Mouse (Mus musculus) hindbrain, embryonic 14.5 days (tissue): ENCODE measurements around the gene Wnt7b. TPM values are rescaled to one million over a fixed set of nuclear protein-coding genes. Genes with fewer than 3 reads are reported as not detected.

Experiments used
- ATAC-seq: fragments of 200-750 bp; cut with Nextera tagmentation; 2 replicates; pipeline ENCODE4 v1.8.0; 2017; ENCODE audit warnings: moderate number of reproducible peaks, mild to moderate bottlenecking, moderate TSS enrichment, moderate library complexity; ENCODE audit not compliant: low FRiP score
- DNase-seq: peaks from one replicate; pipeline ENCODE4 v3.0.0-alpha.2; 2015; ENCODE audit warnings: low spot score
- H3K27ac ChIP-seq: fragments of 300-500 bp; sonication (generic); 2 replicates; pipeline ENCODE4 v1.5.1; 2014; ENCODE audit warnings: mild to moderate bottlenecking, moderate library complexity
- H3K27me3 ChIP-seq: fragments of 300-500 bp; sonication (generic); 2 replicates; pipeline ENCODE4 v1.6.1; 2014; ENCODE audit warnings: mild to moderate bottlenecking, low read length, mixed read lengths; ENCODE audit not compliant: control insufficient read depth, insufficient read depth
- H3K36me3 ChIP-seq: fragments of 300-500 bp; sonication (generic); replicated peaks from 2 replicates; pipeline ENCODE4 v1.6.1; 2014; ENCODE audit not compliant: control insufficient read depth, insufficient read depth
- H3K4me1 ChIP-seq: fragments of 300-500 bp; sonication (generic); replicated peaks from 2 replicates; pipeline ENCODE4 v1.6.1; 2014; ENCODE audit warnings: antibody characterized with exemption, low read length, mixed read lengths; ENCODE audit not compliant: control insufficient read depth, insufficient read depth
- H3K4me2 ChIP-seq: fragments of 300-500 bp; sonication (generic); replicated peaks from 2 replicates; pipeline ENCODE4 v1.6.1; 2014; ENCODE audit warnings: mild to moderate bottlenecking, moderate library complexity
- H3K4me3 ChIP-seq: fragments of 300-500 bp; sonication (generic); replicated peaks from 2 replicates; pipeline ENCODE4 v1.5.1; 2014; ENCODE audit warnings: mild to moderate bottlenecking, low read length
- H3K9ac ChIP-seq: fragments of 300-500 bp; sonication (generic); 2 replicates; pipeline ENCODE4 v1.6.1; 2014
- H3K9me3 ChIP-seq: fragments of 300-500 bp; sonication (generic); 2 replicates; pipeline ENCODE4 v1.6.1; 2016; ENCODE audit warnings: low read length; ENCODE audit not compliant: control insufficient read depth
- WGBS: fragments of 180-500 bp; shearing (Covaris S2); extraction: QIAGEN DNeasy Blood & Tissue Kit; methylation state at CpG from one replicate; pipeline ENCODE4 v1.1.7; 2014; 5-methylcytosine and 5-hydroxymethylcytosine counted together
- polyA plus RNA-seq: library from polyadenylated mRNA; unstranded; fragments of >200 nt; fragmentation: Nextera tagmentation; extraction: Ambion mirVana; gene quantifications from 2 replicates; pipeline ENCODE4 v1.2.1, GENCODE M21; 2014

The Wnt7b gene
- polyA plus RNA-seq, 1 experiment from 2014 or later, result 30.8 TPM

- 19% methylated on average over 32 of the region's 32 CpGs for WGBS
- peaks cover 9% of the 10 kb centered on the region for H3K4me1 ChIP-seq
- DNase-seq (peak; percentile 42), ATAC-seq (no peak; the same call in 1 of the 2 replicates)
- H3K4me3 ChIP-seq, result no peak overlapping the region
- no peaks in the 10 kb centered on the region for H3K9me3 ChIP-seq
- peak overlapping the region; percentile 46 for H3K9ac ChIP-seq
- H3K36me3 ChIP-seq, result no peaks in the 10 kb centered on the region
- H3K27ac ChIP-seq, result peak overlapping the region; percentile 58
- no peaks in the 10 kb centered on the region for H3K27me3 ChIP-seq
- H3K4me2 ChIP-seq, result 0 out of 2 replicates have a peak overlapping the region, but pooled peaks have one; percentile 6
Measured at GRCm38 (mm10) chr15:85507370-85508014, 74.8 kb downstream of the Wnt7b start.

GRCm38 (mm10) chr15:85506680-85507079 is 75.6 kb downstream of the Wnt7b start:
- Histone ChIP-seq H3K36me3 (no peaks in the 10 kb centered on the region), H3K4me1 (peaks cover 9% of the 10 kb centered on the region), H3K4me2 (no peak overlapping the region), H3K4me3 (no peak overlapping the region), H3K9me3 (no peaks in the 10 kb centered on the region), H3K27me3 (no peaks in the 10 kb centered on the region), H3K9ac (no peak overlapping the region), H3K27ac (no peak overlapping the region)
- no peak for DNase-seq
- ATAC-seq, result no peak
- 76% methylated on average over 1 of the region's 1 CpGs for WGBS

- no peak overlapping the region for H3K4me3 ChIP-seq
- no peak overlapping the region for H3K4me2 ChIP-seq
- H3K27me3 ChIP-seq, result no peaks in the 10 kb centered on the region
- H3K36me3 ChIP-seq, result no peaks in the 10 kb centered on the region
- H3K9me3 ChIP-seq, result no peaks in the 10 kb centered on the region
- 32% methylated on average over 14 of the region's 14 CpGs for WGBS
- H3K4me1 ChIP-seq, result peaks cover 9% of the 10 kb centered on the region
- ATAC-seq (peak; percentile 61), DNase-seq (peak; percentile 36)
- no peak overlapping the region for H3K27ac ChIP-seq
- H3K9ac ChIP-seq, result no peak overlapping the region; the same call in 1 of the 2 replicates
Measured at GRCm38 (mm10) chr15:85505118-85505925, 77.0 kb downstream of the Wnt7b start.

- no peak for ATAC-seq
- Histone ChIP-seq H3K27ac (no peak within 1 kb of the TSS), H3K36me3 (no peaks in the 10 kb centered on the region), H3K4me1 (peaks cover 9% of the 10 kb centered on the region), H3K9ac (no peak within 1 kb of the TSS), H3K4me2 (no peak within 1 kb of the TSS), H3K9me3 (no peaks in the 10 kb centered on the region), H3K4me3 (no peak within 1 kb of the TSS), H3K27me3 (no peaks in the 10 kb centered on the region)
- DNase-seq, result no peak
- 80% methylated on average over 8 of the region's 8 CpGs for WGBS
Measured at GRCm38 (mm10) chr15:85503127-85503526, 79.1 kb downstream of the Wnt7b start, which contains the start of gene 7530416G11Rik. 7530416G11Rik (minus strand) TSS chr15:85503227.

- DNase-seq (no peak), ATAC-seq (no peak)
- H3K36me3 ChIP-seq, result no peaks in the 10 kb centered on the region
- H3K4me2 ChIP-seq, result no peak overlapping the region
- H3K4me1 ChIP-seq, result no peaks in the 10 kb centered on the region
- no peak overlapping the region for H3K9ac ChIP-seq
- no peak overlapping the region for H3K27ac ChIP-seq
- H3K27me3 ChIP-seq, result no peaks in the 10 kb centered on the region
- no peak overlapping the region for H3K4me3 ChIP-seq
- 85% methylated on average over 10 of the region's 10 CpGs for WGBS
- H3K9me3 ChIP-seq, result no peaks in the 10 kb centered on the region
Measured at GRCm38 (mm10) chr15:85500267-85500666, 82.0 kb downstream of the Wnt7b start.

GRCm38 (mm10) chr15:85497981-85498475 is 84.2 kb downstream of the Wnt7b start:
- no peak overlapping the region for H3K4me3 ChIP-seq
- H3K36me3 ChIP-seq, result no peaks in the 10 kb centered on the region
- no peaks in the 10 kb centered on the region for H3K9me3 ChIP-seq
- no peak overlapping the region for H3K9ac ChIP-seq
- no peak overlapping the region for H3K27ac ChIP-seq
- H3K4me1 ChIP-seq, result peaks cover 11% of the 10 kb centered on the region
- ATAC-seq (peak; percentile 61; the same call in 1 of the 2 replicates), DNase-seq (no peak)
- WGBS, result 17% methylated on average over 10 of the region's 10 CpGs
- no peaks in the 10 kb centered on the region for H3K27me3 ChIP-seq
- H3K4me2 ChIP-seq, result no peak overlapping the region

GRCm38 (mm10) chr15:85497548-85497947 is 84.7 kb downstream of the Wnt7b start:
- WGBS, result 68% methylated on average over 4 of the region's 4 CpGs
- Histone ChIP-seq H3K36me3 (no peaks in the 10 kb centered on the region), H3K4me3 (no peak overlapping the region), H3K27ac (no peak overlapping the region), H3K9ac (no peak overlapping the region), H3K4me2 (no peak overlapping the region), H3K4me1 (peaks cover 11% of the 10 kb centered on the region), H3K27me3 (no peaks in the 10 kb centered on the region), H3K9me3 (no peaks in the 10 kb centered on the region)
- no peak for DNase-seq
- 0 out of 2 replicates have a peak, but pooled peaks have one; percentile 2 for ATAC-seq

GRCm38 (mm10) chr15:85494163-85494621 is 88.1 kb downstream of the Wnt7b start:
- no peak overlapping the region for H3K4me2 ChIP-seq
- 0 out of 2 replicates have a peak overlapping the region, but pooled peaks have one; percentile 30 for H3K27ac ChIP-seq
- H3K27me3 ChIP-seq, result no peaks in the 10 kb centered on the region
- no peaks in the 10 kb centered on the region for H3K36me3 ChIP-seq
- H3K4me1 ChIP-seq, result peaks cover 11% of the 10 kb centered on the region
- ATAC-seq, result peak; percentile 61; the same call in 1 of the 2 replicates
- 4% methylated on average over 10 of the region's 11 CpGs for WGBS
- no peak overlapping the region for H3K4me3 ChIP-seq
- no peak overlapping the region for H3K9ac ChIP-seq
- peak; percentile 51 for DNase-seq
- H3K9me3 ChIP-seq, result no peaks in the 10 kb centered on the region

- Histone ChIP-seq H3K9me3 (peaks cover 10% of the 10 kb centered on the region), H3K4me2 (no peak overlapping the region), H3K9ac (no peak overlapping the region), H3K4me1 (peaks cover 11% of the 10 kb centered on the region), H3K27me3 (no peaks in the 10 kb centered on the region), H3K27ac (no peak overlapping the region), H3K4me3 (no peak overlapping the region), H3K36me3 (no peaks in the 10 kb centered on the region)
- ATAC-seq (no peak), DNase-seq (no peak)
- WGBS, result 44% methylated on average over 7 of the region's 7 CpGs
Measured at GRCm38 (mm10) chr15:85489751-85490150, 92.5 kb downstream of the Wnt7b start.
